Mouse (Mus musculus): ENCODE results near the gene Stat5a.

Stat5a gene

DNA sequence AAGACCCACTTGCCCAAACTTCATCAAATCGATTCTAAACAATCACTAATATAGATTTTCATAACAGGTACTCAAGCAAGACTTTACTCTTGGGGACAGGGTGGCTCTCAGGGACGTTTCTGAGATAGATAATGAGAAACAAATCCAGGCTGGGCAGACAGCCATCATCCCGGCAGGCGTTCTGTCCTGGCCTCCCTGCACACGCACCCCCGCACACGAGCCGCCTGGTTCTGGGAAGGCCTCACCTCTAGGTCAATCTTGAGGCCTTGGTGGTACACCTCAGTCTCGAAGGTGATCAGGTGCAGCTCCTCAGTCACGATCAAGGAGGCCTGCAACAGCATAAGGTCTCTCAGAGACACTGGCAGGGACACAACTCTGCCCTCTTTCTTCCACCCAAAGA, 36.9 kb downstream of the Stat5a start:
- no peak for DNase-seq (ENCODE audit: low read depth, low spot score)

DNA sequence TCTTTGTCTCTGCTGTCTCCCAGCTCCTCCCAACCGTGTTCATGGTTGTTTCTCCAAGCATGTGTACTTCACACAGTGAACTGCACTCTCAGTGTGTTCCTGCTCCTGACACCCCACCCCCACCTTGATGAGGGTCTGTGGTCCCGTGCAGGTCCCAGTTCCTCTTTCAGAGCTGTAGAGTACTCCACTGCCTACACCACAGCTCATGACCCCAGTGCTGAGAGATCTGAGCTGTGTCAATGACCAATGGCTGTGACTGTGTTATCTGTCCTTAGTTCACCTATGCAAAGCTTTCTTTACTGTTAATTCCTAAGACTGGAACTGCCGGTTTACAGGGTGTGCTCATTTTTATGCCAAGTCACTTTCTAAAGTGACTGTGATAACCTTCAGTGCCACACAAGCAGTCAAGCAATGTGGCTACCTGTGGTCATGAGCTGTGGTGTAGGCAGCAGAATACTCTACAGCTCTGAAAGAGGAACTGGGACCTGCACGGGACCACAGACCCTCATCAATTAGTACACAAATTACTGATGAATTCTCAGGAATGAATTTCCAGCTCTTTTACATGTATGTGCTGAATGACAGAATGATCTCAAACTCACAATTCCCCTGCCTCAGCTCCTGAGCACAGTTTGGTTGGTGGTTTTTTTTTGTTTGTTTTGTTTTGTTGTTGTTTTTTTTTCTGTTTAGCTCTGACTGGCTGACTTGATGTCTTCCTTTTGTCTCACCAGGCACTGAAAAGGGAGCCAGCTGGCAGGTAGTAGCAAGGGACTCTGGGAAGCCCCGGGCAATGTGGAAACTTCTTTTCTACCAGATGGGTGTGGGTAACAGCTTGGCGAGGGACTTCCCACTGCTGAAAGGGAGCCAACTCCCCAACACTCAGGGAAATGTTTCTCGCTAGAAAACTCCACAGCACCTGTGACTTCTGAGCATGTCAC, 38.4 kb downstream of the Stat5a start:
- no peak for DNase-seq (ENCODE audit: low read depth, low spot score)

DNA sequence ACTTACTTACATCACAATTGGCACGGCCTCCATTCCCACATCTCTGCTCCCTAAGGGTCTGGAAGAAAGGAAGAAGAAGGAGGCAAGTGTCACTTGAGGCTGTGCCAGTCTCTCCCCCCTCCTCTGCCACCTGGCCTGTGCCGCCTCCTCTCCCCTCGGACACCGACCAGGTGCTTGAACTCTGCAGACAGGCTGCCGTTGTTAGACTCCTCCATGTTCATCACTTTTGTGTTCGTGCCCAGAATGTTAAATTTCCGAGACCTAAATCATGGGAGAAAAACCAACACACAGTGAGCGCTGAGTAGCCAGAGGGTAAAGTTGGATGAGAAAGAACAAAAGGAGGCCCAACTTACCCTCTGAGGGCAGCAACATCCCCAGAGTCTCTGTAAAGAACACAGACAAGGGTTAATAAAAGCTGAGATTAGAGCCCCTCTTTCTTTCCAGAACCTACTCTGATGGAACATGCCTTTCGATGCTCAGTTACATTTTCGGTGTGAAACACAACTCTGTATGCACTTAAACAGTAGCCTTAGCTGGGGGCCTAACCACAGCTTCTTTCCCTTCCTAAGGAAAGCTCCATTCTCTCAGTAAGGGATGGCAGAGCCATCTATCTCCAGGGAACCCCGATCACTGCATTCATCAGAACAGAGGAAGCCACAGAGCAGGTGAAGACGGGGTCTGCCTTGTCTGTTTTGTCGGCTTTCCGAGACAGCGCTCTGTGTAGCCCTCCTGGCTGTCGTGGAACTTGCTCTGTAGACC, 39.5 kb downstream of the Stat5a start:
- DNase-seq (ENCODE audit: low read depth, low spot score): no peak

DNA sequence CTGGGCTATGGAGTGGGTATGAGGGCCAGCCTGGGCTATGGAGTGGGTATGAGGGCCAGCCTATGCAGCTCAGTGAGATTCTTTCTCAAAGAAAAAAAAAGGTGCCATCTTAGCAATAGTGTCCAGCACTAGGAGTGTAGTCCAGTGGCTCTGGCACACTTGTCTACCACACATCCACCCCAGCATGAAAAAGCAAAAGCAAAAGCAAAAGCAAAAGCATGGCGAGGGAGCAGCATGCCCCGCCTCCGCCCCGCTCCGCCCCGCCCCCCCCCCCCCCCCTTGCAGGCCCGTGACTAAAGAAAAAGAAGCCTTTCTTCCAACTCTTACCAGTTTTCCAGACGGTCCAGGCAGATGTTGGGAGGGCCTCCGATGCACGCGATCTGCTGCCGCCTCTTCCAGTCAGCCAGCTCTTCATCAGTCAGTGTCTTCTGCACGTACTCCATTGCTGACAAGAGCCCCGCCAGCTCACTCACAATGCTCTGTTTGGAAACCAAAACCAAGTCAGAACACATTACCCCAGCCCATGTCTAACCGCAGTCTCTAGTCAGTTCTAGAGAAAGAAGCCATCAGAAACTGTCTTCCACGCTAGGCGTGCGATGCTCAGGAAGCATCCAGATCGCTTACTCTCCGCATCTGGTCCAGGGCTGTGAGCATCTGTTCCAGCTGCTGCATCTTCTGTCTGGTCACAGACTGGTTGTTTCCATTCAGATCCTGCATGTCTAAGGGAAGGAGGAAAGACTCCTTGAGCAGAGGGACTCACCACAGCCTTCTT, 45.6 kb downstream of the Stat5a start:
- no peak for DNase-seq (ENCODE audit: low read depth, low spot score)

DNA sequence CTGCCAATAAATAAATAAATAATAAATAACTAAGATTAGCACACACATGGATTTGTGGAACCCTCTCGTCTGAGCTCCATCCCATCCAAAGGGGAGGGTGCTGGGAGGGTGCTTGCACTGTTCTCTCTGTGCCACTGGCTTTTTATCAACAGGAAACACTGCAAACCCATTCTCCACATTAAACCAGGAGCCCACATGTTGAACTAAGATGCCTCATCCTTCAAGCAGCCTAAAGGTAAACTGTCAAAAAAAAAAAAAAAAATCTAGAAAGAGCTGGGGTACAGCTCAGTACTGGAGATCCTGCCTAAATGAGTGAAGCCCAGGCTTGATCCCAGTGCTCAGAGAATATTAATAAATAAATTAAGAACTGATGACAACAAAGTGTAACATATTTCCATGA, 46.8 kb downstream of the Stat5a start:
- no peak for DNase-seq (ENCODE audit: low read depth, low spot score)

DNA sequence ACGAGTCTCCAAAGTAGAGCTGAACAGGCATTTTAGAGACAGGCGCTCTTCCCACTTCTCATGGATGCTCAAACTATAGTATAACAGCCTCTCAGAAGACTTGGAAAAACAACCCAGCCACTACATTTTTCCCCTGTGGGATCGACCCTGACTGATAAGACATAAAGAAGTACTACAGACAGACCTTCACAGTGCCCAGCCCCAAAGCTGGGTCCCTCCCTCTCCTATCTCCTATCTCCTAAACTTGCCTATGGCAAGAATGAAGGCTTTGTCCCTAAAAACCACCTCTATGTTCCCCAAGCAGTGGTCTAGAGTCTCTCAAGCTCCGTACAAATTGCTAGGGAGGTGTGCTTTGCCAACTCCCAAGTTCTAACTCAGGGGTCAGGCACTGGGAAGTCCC, 47.7 kb downstream of the Stat5a start:
- DNase-seq (ENCODE audit: low read depth, low spot score): no peak

DNA sequence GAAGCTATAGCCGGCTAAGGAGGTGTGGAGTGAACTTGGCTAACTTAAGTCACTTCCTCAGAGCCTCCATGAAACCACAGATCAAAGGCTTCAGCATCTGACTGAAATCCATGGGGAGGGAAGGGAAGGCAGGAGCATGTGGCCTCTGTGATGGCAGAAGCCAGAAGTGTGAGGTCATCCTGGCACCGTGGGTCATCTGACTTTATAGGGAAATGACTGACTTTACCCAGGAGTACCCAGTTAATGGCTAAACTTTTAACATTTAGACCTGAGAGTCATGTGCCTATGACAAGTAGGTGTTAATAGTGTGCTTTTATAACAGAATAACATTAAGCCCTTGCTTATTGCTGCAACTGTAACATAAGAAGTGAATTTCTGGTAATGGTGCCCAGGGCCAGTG, 49.0 kb downstream of the Stat5a start:
- no peak for DNase-seq (ENCODE audit: low read depth, low spot score)

DNA sequence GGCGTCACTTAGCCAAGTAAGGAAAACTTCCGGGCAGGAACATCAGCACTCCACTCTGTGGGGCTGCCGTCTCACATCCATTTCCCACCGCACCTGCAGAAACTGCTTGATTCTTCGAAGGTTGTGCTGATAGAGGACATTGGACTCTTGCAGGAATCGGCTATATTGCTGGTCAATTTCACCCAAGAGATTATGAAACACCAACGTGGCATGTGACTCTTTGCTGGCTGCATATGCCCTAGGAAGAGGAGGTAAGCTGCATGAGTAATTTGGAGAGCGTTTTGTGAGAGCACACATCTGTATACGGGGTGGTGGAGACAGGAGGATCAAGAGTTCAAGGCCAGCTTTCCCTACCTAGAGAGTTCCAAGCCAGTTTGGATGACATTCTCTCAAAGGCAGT, 49.4 kb downstream of the Stat5a start:
- no peak for DNase-seq (ENCODE audit: low read depth, low spot score)

DNA sequence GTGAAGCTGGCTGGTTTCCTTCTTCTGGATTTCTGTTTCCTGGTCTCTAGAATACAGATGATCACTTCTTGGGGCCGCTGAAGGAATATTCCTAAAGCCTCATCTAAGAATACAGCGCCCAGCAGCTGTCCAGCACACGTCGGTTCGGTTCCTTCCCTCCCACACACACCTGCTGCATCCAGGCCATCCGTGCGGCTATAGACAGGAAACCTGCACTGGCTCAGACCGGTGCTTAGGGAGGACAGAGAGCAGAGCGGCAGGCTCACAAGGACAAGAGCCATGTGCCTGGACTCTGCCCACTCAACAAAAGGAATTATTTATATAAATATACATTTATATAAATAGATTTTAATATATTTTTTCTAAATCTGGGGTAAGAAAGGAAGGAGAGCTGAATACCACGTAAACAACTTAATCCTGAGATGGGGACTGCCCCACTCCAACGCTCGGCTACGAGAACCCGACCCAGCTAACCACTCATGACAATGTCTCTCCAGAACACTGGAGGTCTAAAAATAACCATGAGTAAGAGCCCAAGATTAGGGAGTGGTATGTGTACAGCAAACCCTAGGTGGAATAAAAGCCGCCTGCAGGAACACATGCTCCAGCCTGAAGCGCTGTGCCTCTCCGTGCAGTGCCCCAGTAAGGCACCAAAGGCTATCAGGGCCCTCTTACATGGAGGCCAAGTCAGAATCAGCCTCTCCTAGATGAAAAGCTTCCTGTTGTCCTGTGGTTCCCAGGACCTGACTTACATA, 53.4 kb downstream of the Stat5a start:
- DNase-seq (ENCODE audit: low read depth, low spot score): no peak

DNA sequence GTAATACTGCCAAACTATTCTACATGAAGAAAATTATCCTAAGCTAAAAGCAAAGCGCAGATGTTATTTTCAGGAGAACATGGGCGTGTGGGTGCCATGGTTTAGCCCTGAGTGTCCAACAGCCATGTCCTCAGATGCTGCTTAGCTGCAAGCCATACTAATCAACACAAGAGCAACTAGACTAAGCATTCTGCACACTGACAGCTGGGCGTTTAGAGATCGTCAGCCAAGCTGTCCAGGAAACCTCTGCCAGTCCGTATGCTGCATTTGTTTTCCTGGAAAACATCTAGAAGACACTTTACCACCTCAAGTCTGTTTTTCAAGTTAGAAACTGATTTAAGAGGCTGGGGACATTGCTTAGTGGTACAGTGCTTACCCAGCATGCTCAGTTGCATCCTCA, 55.3 kb downstream of the Stat5a start:
- no peak for DNase-seq (ENCODE audit: low read depth, low spot score)

DNA sequence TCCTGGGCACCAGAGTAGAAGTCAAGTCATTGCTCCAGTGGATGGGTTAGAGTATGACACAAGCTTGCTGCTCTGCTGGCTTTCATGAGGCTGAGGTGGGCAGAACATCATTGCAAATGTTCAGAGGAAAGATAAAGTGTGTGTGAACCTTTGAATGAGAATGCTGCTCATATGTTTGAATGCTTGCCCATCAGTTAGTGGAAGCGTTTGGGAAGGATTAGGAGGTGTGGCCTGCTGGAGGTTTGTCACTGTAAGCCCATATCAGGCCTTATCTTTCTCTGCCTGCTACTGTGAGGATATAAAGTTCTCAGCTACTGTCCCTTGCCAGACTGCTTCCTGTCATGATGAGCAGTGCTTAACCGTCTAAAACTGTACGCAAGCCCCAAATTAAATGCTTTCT, 55.9 kb downstream of the Stat5a start:
- DNase-seq (ENCODE audit: low read depth, low spot score): no peak

DNA sequence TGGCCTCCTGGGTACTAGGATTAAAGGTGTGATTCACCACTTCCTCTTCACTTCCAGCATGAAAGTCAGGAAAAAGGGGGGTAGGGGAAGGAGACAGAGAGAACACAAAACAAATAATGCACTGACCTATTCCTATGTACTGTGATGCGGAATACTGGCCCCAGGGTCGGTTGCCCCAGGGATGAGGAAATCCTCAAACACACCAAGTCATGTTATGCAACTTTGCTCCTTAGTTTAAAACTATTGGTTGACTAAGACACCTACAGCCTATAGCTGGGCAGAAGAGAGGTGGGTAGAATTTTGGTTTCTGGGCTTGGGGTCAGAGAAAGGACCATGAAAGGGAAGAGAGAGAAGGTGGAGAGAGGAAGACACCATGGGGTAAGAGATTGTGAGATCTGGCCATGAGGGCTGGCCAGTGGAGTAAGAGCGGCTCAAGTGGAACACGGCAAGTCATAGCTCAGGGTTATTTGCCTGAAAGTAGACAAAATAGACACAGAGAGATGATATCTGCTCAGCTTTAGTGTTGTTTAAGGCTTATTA, 57.4 kb downstream of the Stat5a start:
- DNase-seq (ENCODE audit: low read depth, low spot score): no peak

DNA sequence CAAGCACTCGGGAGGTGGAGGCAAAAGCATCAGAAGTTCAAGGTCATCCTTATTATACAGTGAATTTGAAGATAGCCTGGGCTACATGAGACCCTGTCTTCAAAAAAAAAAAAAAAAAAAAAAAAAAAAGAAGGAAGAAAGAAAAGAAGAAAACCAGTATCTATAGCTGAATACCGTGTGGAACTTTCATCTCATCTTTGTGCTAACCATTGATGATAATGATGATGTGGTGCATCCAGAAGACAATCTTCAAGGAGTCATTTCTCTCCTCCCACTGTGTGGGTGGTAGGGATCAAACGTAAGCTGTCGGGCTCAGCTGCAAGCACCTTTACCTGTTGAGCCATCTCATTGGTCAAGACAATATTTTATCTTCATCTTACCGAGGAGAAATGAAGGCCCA, 58.9 kb downstream of the Stat5a start:
- no peak for DNase-seq (ENCODE audit: low read depth, low spot score)

DNA sequence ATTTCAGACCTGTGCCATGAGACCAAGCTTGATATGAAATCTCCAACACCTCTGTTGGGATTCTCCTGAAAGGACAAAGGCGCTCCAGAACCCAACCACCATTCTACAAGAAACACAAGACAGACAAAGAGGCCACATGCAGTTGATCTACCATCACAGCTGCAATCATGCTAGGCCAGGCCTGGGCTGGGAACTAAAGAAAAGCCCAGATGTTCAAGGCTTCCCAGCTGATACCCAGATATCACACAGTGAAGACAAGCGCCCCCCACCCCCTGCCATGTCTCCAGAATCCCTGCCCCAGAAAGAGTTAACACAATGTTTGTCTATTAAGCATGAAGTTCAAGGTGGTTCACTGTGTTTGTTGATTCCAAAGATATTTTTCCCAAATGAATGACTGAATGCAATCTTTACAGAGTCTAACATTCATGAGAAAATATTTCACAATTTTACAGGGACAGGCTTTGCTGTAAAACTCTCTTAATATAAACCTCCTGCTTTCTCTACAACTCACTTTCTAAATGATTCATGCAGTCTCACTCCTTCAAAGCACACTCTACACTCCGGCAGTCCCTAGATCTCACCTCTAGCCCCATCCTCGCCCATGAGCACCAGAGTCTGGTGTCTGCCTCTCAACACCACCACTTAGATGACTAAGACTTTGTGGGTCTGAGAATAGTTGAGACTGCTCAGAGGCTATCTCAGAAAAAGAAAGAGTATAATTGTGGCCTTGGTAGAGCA, 61.9 kb downstream of the Stat5a start:
- DNase-seq (ENCODE audit: low read depth, low spot score): no peak

DNA sequence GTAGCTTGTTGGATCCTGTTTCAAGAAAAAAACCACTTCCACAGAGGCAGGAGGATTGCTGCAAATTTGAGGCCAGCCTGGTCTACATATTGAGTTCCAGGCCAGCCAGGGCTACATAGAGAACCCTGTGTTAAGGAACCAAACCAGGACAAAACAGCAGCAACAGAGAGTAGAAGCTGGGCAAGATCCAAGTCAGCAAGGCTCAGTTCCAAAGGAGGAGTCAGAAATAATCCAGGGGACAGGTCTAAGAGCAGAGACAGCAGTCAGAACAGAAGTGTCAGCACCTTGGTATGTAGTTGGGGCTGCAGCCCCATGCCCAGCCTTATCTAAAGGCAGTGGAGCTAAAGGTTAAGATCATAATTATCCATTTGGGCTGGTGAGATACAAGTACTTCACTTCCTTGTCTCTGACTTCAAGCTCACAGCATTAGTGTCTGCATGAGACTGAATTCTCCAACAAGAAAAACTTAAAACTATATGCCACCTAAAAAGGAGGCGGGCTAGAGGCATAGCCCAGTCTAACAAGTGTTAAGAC, 65.3 kb downstream of the Stat5a start:
- DNase-seq (ENCODE audit: low read depth, low spot score): no peak

DNA sequence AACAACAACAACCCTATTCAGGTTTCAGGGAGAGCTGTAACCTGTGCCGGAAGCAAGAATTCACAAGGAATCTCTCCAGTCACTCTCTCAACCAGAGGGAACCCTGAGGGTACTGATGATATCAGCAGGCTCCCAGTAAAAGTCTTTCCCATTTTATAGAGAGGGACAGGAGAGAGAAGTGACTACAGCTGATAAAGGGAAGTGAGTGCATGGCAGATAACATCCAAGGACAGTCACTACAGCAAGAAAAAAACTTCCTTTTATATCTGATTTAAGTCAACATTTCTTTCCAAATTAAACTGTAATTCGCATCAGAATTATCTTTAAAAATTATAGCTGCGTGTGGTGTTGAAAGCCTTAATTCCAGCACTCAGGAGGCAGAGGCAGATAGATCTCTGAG, 68.2 kb downstream of the Stat5a start:
- no peak for DNase-seq (ENCODE audit: low read depth, low spot score)

DNA sequence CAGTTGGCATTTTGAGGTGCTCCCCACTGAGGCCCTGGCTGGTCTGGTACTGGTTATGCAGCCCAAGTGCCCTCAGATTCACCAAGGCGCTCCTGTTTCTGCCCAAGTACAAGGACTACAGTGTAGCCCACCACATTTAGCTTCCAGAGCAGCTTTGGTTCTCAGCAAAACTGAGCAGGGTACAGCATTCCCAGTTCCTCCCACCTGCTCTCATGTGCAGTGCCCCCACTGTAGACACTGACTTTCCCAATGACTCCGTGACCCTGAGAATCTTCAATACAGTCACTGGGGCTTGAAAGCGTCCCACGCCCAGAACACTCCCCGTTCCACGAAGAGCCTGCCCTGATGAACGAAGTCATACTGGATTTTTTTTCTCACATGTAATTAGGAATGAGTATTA, 71.5 kb downstream of the Stat5a start:
- no peak for DNase-seq (ENCODE audit: low read depth, low spot score)

DNA sequence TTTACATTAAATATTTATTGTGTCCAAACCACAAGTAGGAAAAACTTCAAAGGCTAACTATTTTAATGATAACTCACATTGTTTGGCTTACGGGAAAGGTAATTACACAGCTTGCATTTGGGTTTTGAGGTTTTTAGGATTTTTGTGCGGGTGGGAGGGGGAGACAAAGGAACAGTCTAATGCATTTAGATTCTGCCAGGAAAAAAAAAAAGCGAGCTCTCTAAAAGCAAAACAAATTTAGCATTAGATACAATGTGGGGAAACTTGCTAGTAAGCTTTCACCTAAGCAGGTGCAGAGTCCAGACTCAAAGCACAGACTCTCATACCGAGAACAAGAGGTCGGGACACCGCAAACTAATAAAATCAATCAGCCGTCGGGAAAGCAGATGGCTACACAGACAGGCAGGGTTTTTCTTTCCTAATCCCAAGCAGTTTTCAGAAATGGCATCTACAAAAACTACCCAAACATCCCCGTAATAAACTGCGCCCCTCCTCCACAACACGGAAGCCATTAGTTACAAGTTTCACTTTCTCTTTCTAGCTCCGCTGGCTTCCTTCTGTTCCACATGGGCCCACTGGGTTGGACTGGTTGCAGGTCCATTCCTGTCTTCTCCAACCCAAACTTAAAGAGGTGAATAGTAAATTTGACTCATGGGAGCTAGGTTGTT, 72.2 kb downstream of the Stat5a start:
- DNase-seq (ENCODE audit: low read depth, low spot score): no peak

Data from retina, adult 2 months (tissue).